Mouse (Mus musculus) E14TG2a.4 (cell line): ENCODE measurements around the gene Hspbp1.

Experiments
- H3K27me3 ChIP-seq: 2 replicates; pipeline ENCODE4 v1.6.1; 2014; ENCODE audit warnings: low read length, control low read depth; ENCODE audit not compliant: insufficient read depth
- H3K36me3 ChIP-seq: 2 replicates; pipeline ENCODE4 v1.6.1; 2014; ENCODE audit warnings: low read length, control low read depth; ENCODE audit not compliant: insufficient read depth
- H3K4me1 ChIP-seq: replicated peaks from 2 replicates; pipeline ENCODE4 v1.6.1; 2014; ENCODE audit warnings: low read depth, low read length, control low read depth
- H3K4me3 ChIP-seq: replicated peaks from 2 replicates; pipeline ENCODE4 v1.5.1; 2014; ENCODE audit warnings: mild to moderate bottlenecking, low read length
- H3K9me3 ChIP-seq: 2 replicates; pipeline ENCODE4 v1.6.1; 2014; ENCODE audit warnings: low read length, control low read depth
- CTCF ChIP-seq: conservative IDR thresholded peaks from 2 replicates; pipeline ENCODE4 v1.5.1; 2014; ENCODE audit warnings: low read length
- NANOG ChIP-seq: IDR thresholded peaks from 2 replicates; pipeline ENCODE4 v1.6.1; 2014; ENCODE audit warnings: borderline replicate concordance, low read length, mixed read lengths
- POU5F1 ChIP-seq: IDR thresholded peaks from 2 replicates; pipeline ENCODE4 v1.6.1; 2014; ENCODE audit warnings: low read length, borderline replicate concordance

The Hspbp1 gene

DNA sequence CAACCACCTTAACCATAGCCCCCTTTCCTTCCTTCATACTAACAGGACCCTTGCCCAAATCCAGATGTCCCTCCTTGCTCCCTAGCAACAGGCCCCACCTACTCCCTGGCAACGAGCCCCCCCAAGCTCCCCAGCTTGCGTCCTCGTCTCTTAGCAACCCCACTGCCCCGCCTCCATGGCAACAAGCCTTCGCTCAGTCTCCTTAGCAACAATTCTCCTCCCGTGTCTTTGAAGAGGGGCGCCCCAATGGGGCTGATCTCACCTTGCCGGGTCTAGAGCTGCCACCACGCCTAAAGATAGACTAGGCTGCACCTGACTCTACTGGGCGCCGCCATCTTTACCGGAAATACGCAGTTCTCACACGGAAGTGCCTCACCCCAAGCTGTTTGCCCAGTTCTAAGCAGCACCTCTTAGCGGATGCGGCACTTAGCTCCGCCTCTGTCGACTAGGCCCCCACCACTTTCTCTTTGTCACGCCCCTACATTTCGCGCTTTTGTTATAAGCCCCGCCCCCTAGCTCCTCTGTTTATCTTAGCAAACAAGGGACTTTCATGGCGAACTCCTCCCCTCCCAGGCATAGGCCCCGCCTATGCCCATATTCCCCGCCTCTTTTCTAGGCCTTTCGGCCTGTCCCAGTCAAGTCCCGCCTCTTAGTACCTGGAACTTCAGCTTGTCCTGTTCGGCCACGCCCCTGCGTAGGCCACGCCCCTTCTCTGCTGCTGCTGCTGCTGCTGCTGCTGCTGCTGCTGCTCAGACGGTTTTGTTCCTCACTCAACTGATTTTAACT is at the start of gene Hspbp1:
Hspbp1 (minus strand) TSS at position 437 of the 786 bp plus-strand sequence.
- Histone ChIP-seq H3K27me3 (no peaks in the 10 kb centered on the region), H3K4me3 (peak within 1 kb of the TSS; percentile 93), H3K9me3 (no peaks in the 10 kb centered on the region), H3K36me3 (peaks cover 30% of the 10 kb centered on the region), H3K4me1 (peaks cover 40% of the 10 kb centered on the region)
- no peak for TF ChIP-seq NANOG
- no peak for TF ChIP-seq POU5F1
- no peak for TF ChIP-seq CTCF

DNA sequence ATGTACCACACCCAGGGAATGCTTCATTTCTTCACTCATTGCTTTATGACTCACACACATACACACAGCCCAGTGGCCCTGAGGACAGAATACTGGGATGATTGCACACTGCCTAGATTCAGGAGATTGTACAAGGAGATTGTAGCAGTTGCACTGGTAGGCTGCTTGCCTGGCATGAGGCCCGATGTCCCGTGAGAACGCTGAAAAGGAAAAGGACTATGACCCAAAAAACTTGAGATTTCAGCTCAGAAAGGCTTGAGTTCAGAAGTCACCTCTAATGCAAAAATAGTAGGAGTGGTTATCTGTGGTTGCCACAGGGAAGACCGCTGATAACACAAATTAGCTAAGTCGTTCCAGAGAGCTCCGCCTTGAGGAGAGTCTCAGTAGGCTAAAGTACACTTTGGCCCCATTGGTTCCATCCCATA is 48.1 kb upstream of the Hspbp1 start:
- TF ChIP-seq CTCF (no peak), NANOG (no peak), POU5F1 (no peak)
- Histone ChIP-seq H3K27me3 (no peaks in the 10 kb centered on the region), H3K36me3 (no peaks in the 10 kb centered on the region)

DNA sequence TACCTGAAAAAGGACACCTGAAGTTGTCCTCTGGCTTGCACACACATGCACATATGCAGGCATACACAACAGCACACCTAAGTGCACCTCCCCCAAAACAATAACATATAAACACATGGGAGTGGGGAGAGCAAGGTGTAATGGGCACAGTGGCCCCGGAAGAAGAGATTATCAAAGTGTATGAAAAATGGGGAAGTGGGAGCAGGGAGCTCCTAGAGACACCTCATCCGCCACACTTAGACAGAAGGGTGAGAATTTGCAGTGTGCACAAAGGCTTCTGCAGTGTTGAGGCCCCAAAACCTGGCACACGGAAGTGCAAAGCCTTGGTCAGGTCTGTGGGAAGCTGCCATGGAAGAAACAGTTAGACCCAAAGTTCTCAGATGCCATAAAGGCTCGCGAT is 46.2 kb upstream of the Hspbp1 start:
- no peaks in the 10 kb centered on the region for H3K9me3 ChIP-seq
- no peaks in the 10 kb centered on the region for H3K27me3 ChIP-seq
- H3K4me1 ChIP-seq = no peaks in the 10 kb centered on the region
- no peak overlapping the region for H3K4me3 ChIP-seq
- H3K36me3 ChIP-seq = no peaks in the 10 kb centered on the region
- TF ChIP-seq CTCF (no peak), NANOG (no peak), POU5F1 (no peak)

More for the DNA sequence above, 48.1 kb upstream of the Hspbp1 start:
- Histone ChIP-seq H3K4me3 (no peak overlapping the region), H3K9me3 (no peaks in the 10 kb centered on the region), H3K4me1 (peaks cover 9% of the 10 kb centered on the region)

DNA sequence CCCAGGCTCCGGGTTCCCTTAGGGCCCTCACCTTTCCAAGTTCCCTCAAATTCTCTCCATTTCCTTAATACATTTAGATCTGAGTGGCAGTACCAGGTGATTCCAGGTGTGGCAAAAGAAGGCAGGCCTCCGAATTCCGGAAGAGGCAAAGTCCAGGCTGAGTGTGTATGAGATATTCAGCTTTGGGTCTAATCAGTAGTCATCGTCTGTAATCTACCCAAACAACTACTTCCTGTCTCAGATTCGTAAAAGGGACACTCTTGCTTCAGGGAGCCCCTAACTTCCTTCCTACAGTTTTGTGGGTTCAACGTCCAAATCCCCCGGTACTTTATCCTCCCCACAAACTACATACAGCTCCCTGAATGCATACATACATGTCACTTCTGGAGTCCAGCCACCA is 40.3 kb upstream of the Hspbp1 start, which contains the start of gene Tmem150b:
Tmem150b (minus strand) TSS at position 81 of the 400 bp plus-strand sequence.
- no peak for TF ChIP-seq NANOG
- no peak for TF ChIP-seq CTCF
- no peak for TF ChIP-seq POU5F1
- H3K36me3 ChIP-seq = no peaks in the 10 kb centered on the region
- H3K4me1 ChIP-seq = peaks cover 2% of the 10 kb centered on the region; the same call in 1 of the 2 replicates

DNA sequence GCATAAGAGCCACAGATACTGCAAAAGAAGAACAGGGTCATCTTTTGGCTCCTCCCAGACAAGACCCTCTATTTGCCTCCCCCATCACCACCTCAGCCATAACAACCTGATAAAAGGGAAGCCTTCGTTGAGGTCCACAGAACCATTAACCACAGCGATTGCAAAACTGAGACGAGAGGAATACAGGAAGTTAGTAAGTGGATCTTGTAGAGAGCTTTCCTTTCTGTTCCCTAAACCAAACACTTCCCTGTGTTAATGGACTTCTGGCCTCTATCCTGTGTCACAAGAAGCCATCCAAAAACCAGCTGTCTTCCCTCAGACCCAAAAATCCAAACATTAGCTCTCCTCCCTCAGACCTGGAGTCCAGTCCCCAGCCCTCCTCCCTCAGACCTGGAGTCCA is 39.5 kb upstream of the Hspbp1 start:
- no peaks in the 10 kb centered on the region for H3K36me3 ChIP-seq
- TF ChIP-seq CTCF (no peak), NANOG (no peak), POU5F1 (no peak)
- peaks cover 17% of the 10 kb centered on the region for H3K27me3 ChIP-seq

More for the DNA sequence above, 40.3 kb upstream of the Hspbp1 start, which contains the start of gene Tmem150b:
- Histone ChIP-seq H3K4me3 (no peak within 1 kb of the TSS), H3K27me3 (peaks cover 17% of the 10 kb centered on the region), H3K9me3 (no peaks in the 10 kb centered on the region)

DNA sequence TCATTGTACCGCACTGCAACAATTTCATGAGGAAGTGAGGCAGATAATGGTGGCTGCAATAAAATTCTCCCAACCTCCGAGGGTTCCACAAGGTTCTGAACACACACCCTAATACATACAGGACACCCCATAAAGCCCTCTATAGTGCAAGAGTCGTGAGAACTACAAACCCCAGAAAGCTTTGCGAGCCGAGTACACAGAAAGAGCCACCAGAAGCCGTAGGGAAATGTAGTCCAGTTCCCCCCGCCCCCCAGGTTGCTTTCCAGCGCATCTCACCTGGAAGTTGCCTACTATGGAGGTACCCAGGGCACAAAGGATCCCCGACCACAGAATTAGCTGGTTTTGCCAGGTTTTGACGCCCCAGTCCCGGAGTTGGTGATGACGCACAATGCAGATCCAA is 38.6 kb upstream of the Hspbp1 start:
- H3K4me3 ChIP-seq = no peak overlapping the region
- no peaks in the 10 kb centered on the region for H3K9me3 ChIP-seq
- H3K36me3 ChIP-seq = no peaks in the 10 kb centered on the region
- peaks cover 17% of the 10 kb centered on the region for H3K27me3 ChIP-seq
- TF ChIP-seq POU5F1 = no peak
- TF ChIP-seq CTCF = no peak
- no peak for TF ChIP-seq NANOG
- H3K4me1 ChIP-seq = peaks cover 6% of the 10 kb centered on the region; the same call in 1 of the 2 replicates

More for the DNA sequence above, 39.5 kb upstream of the Hspbp1 start:
- Histone ChIP-seq H3K4me3 (no peak overlapping the region), H3K9me3 (no peaks in the 10 kb centered on the region), H3K4me1 (peaks cover 2% of the 10 kb centered on the region; the same call in 1 of the 2 replicates)

DNA sequence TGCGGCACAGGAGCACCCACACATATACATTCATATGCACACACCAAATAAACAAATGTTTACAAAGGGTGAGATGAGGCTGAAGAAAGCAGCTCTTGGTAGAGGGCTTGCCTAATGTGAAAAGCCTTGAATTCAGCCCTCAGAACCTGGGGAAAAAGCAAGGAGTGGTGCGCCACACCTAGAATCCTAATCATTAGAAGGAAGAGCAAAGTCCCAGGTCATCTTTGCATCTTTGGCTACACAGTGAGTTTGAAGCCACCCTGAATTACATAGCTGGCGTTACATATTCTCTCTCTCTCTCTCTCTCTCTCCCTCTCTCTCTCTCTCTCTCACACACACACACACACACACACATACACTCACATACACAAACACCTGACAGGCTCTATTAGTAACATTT is 34.4 kb upstream of the Hspbp1 start:
- Histone ChIP-seq H3K36me3 (peaks cover 25% of the 10 kb centered on the region), H3K4me1 (peaks cover 35% of the 10 kb centered on the region), H3K27me3 (peaks cover 9% of the 10 kb centered on the region), H3K9me3 (no peaks in the 10 kb centered on the region), H3K4me3 (no peak overlapping the region)
- no peak for TF ChIP-seq POU5F1
- TF ChIP-seq NANOG = no peak
- no peak for TF ChIP-seq CTCF

DNA sequence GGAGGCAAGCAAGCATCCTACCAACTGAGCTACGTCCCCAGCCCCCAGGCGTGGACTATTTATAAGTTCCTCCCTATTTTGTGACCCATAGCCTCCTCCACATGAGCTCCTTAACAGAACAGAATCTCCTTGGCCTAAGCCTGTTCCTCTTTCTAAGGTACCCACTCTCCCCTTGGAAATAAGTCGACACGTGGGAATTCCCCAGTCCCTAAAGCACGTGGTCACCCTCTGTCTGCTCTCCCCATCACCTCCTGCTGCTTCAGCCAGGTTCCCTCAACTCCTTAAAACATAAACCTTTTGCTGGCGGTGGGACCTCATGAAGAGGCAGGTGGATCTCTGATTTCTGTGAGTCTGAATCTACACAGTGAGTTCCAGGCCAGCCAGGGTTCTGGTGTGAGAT is 32.1 kb upstream of the Hspbp1 start:
- H3K36me3 ChIP-seq = peaks cover 48% of the 10 kb centered on the region
- H3K4me3 ChIP-seq = no peak overlapping the region
- H3K4me1 ChIP-seq = peaks cover 33% of the 10 kb centered on the region
- TF ChIP-seq POU5F1 = no peak
- TF ChIP-seq CTCF = no peak
- TF ChIP-seq NANOG = no peak
- no peaks in the 10 kb centered on the region for H3K9me3 ChIP-seq
- no peaks in the 10 kb centered on the region for H3K27me3 ChIP-seq

DNA sequence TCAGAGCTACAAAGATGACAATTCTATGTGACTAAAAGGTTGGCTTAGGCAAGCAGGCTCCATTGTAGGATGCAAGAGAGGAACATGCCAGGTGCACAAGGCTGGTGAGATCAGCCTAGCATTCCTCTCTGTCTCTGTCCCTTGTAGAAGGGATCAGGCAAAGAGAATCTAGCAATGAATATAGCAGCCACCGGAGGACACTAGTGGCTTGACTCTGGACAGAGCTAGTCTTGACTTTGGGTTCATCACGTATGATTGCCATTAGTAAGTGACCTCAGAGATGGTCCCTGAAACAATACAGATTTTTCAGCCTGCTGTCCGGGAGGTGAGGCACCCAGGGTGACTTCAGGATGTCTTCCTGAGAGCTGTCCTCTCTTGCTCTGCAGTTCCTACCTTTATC is 27.7 kb upstream of the Hspbp1 start:
- Histone ChIP-seq H3K36me3 (peaks cover 91% of the 10 kb centered on the region), H3K27me3 (no peaks in the 10 kb centered on the region), H3K4me1 (peaks cover 35% of the 10 kb centered on the region), H3K9me3 (no peaks in the 10 kb centered on the region), H3K4me3 (no peak overlapping the region)
- TF ChIP-seq NANOG (no peak), POU5F1 (no peak), CTCF (no peak)
